Mouse (Mus musculus) heart, postnatal 0 days (tissue): Measurements from ENCODE around the gene Cgnl1. TPM values are rescaled to one million over a fixed set of nuclear protein-coding genes. Genes with fewer than 3 reads are reported as not detected.

Experiments
- ATAC-seq: fragments of 200-750 bp; cut with Nextera tagmentation; 2 replicates; pipeline ENCODE4 v1.8.0; 2017; ENCODE audit warnings: low read depth, moderate number of reproducible peaks, moderate library complexity; ENCODE audit not compliant: insufficient read depth
- DNase-seq: peaks from one replicate; pipeline ENCODE4 v3.0.0-alpha.2; 2016; ENCODE audit warnings: low spot score
- H3K27ac ChIP-seq: fragments of 300-500 bp; sonication (generic); 2 replicates; pipeline ENCODE4 v1.5.1; 2014; ENCODE audit warnings: low read depth, mild to moderate bottlenecking
- H3K27me3 ChIP-seq: fragments of 300-500 bp; sonication (generic); 2 replicates; pipeline ENCODE4 v1.6.1; 2014; ENCODE audit warnings: low read length, mixed read lengths; ENCODE audit not compliant: control insufficient read depth, insufficient read depth
- H3K36me3 ChIP-seq: fragments of 300-500 bp; sonication (generic); replicated peaks from 2 replicates; pipeline ENCODE4 v1.6.1; 2014; ENCODE audit warnings: low read length, mixed read lengths; ENCODE audit not compliant: control insufficient read depth, insufficient read depth
- H3K4me1 ChIP-seq: fragments of 300-500 bp; sonication (generic); 2 replicates; pipeline ENCODE4 v1.6.1; 2014; ENCODE audit warnings: antibody characterized with exemption; ENCODE audit not compliant: control insufficient read depth, insufficient read depth
- H3K4me2 ChIP-seq: fragments of 300-500 bp; sonication (generic); 2 replicates; pipeline ENCODE4 v1.6.1; 2014; ENCODE audit warnings: low read depth, mild to moderate bottlenecking, low read length, moderate library complexity
- H3K4me3 ChIP-seq: fragments of 300-500 bp; sonication (generic); 2 replicates; pipeline ENCODE4 v1.5.1; 2014; ENCODE audit warnings: low read depth, low read length
- H3K9ac ChIP-seq: fragments of 300-500 bp; sonication (generic); replicated peaks from 2 replicates; pipeline ENCODE4 v1.6.1; 2014; ENCODE audit warnings: low read depth, low read length, mixed read lengths
- H3K9me3 ChIP-seq: fragments of 300-500 bp; sonication (generic); replicated peaks from 2 replicates; pipeline ENCODE4 v1.6.1; 2016; ENCODE audit warnings: low read length; ENCODE audit not compliant: control insufficient read depth
- CTCF ChIP-seq: IDR thresholded peaks from 2 replicates; pipeline ENCODE4 v1.5.1; 2016; ENCODE audit warnings: antibody characterized with exemption, control low read depth, low read depth
- EP300 ChIP-seq: IDR thresholded peaks from 2 replicates; pipeline ENCODE4 v1.6.1; 2016; ENCODE audit warnings: antibody characterized with exemption, low read depth
- WGBS: fragments of 180-500 bp; shearing (Covaris S2); extraction: QIAGEN DNeasy Blood & Tissue Kit; methylation state at CpG from one replicate; pipeline ENCODE4 v1.1.7; 2014; 5-methylcytosine and 5-hydroxymethylcytosine counted together
- polyA plus RNA-seq: library from polyadenylated mRNA; unstranded; fragments of >200 nt; fragmentation: Nextera tagmentation; extraction: Ambion mirVana; gene quantifications from 2 replicates; pipeline ENCODE4 v1.2.1, GENCODE M21; 2015
- total RNA-seq: library from RNA; depleted of rRNA; stranded (reverse); fragments of >200 nt; gene quantifications from 2 replicates; pipeline ENCODE4 v1.2.3, GENCODE M21; 2014; ENCODE audit warnings: low replicate concordance; rRNA removed

Cgnl1 gene
- total and polyA plus RNA-seq, 2 experiments from 2014 or later = 20.0 to 20.6 TPM

GRCm38 (mm10) chr9:71578896-71579564 lies 192.4 kb downstream of the Cgnl1 start:
- no peak overlapping the region for H3K4me3 ChIP-seq
- no peak overlapping the region for H3K4me2 ChIP-seq
- H3K36me3 ChIP-seq = peaks cover 66% of the 10 kb centered on the region
- no peak overlapping the region for H3K27ac ChIP-seq
- no peaks in the 10 kb centered on the region for H3K9me3 ChIP-seq
- ATAC-seq (no peak), DNase-seq (no peak)
- H3K4me1 ChIP-seq = peaks cover 29% of the 10 kb centered on the region
- 68% methylated on average over 7 of the region's 7 CpGs for WGBS
- no peak for TF ChIP-seq CTCF
- TF ChIP-seq EP300 = no peak
- no peaks in the 10 kb centered on the region for H3K27me3 ChIP-seq
- no peak overlapping the region for H3K9ac ChIP-seq

Other genes starting within 250 kb of the Cgnl1 start
- 196 and 240 TPM in 2 replicates for gene Myzap, start 179.2 kb downstream of the Cgnl1 start, total RNA-seq
- gene Myzap, start 179.2 kb downstream of the Cgnl1 start, polyA plus RNA-seq = 301 and 341 TPM in 2 replicates